Mouse (Mus musculus) small intestine, adult 2 months (tissue): ENCODE results near the gene Rom1. TPM values are rescaled to one million over a fixed set of nuclear protein-coding genes. Genes with fewer than 3 reads are reported as not detected.
A peak's percentile ranks its signal among the peaks of the same experiment; 100 is the strongest.

ENCODE experiments used
- H3K27ac ChIP-seq: fragments of 200-500 bp; 2 replicates; pipeline ENCODE4 v1.5.1; 2012; ENCODE audit warnings: low read depth, low read length, control low read depth, inconsistent platforms; ENCODE audit not compliant: insufficient read depth
- H3K27me3 ChIP-seq: fragments of 200-500 bp; 2 replicates; pipeline ENCODE4 v1.6.1; 2012; ENCODE audit warnings: mild to moderate bottlenecking, moderate library complexity, low read length, inconsistent platforms; ENCODE audit not compliant: control insufficient read depth, insufficient read depth
- H3K36me3 ChIP-seq: fragments of 200-500 bp; 2 replicates; pipeline ENCODE4 v1.6.1; 2012; ENCODE audit warnings: mild to moderate bottlenecking, low read length, control low read depth, inconsistent platforms; ENCODE audit not compliant: control insufficient read depth, insufficient read depth
- H3K4me1 ChIP-seq: fragments of 200-500 bp; 2 replicates; pipeline ENCODE4 v1.6.1; 2012; ENCODE audit warnings: low read length, inconsistent platforms, mixed read lengths; ENCODE audit not compliant: control insufficient read depth, insufficient read depth, insufficient read length
- H3K4me3 ChIP-seq: fragments of 200-500 bp; 2 replicates; pipeline ENCODE4 v1.5.1; 2012; ENCODE audit warnings: low read depth, mild to moderate bottlenecking, control low read depth, inconsistent platforms, low read length, moderate library complexity
- CTCF ChIP-seq: fragments of 200-500 bp; IDR thresholded peaks from 2 replicates; pipeline ENCODE4 v1.5.1; 2012; ENCODE audit warnings: low read depth, mild to moderate bottlenecking, control low read depth, inconsistent platforms, low read length, moderate library complexity, mixed read lengths; ENCODE audit not compliant: insufficient replicate concordance, insufficient read length; ENCODE audit errors: extremely low read depth
- POLR2A ChIP-seq: fragments of 200-500 bp; IDR thresholded peaks from 2 replicates; pipeline ENCODE4 v1.6.1; 2012; ENCODE audit warnings: low read depth, mild to moderate bottlenecking, control low read depth, inconsistent platforms, low read length, moderate library complexity
- whole genome bisulfite sequencing: fragments of 180-500 bp; shearing (Covaris S2); methylation state at CpG from one replicate; pipeline ENCODE4 v1.1.7; 2018; 5-methylcytosine and 5-hydroxymethylcytosine counted together
- polyA plus RNA-seq: library from polyadenylated mRNA; depleted of rRNA; stranded (reverse); fragments of >200 nt; gene quantifications from 2 replicates; pipeline ENCODE4 v1.2.3, GENCODE M21; 2012; rRNA removed

The Rom1 gene
- polyA plus RNA-seq, 1 experiment = 15.1 TPM

- Histone ChIP-seq H3K4me1 (no peaks in the 10 kb centered on the region; the same call in 1 of the 2 replicates), H3K4me3 (peak within 1 kb of the TSS; percentile 86), H3K27ac (peak within 1 kb of the TSS; percentile 75), H3K27me3 (no peaks in the 10 kb centered on the region), H3K36me3 (peaks cover 5% of the 10 kb centered on the region; the same call in 1 of the 2 replicates)
- under 1% methylated on average over 58 of the region's 58 CpGs for WGBS
- TF ChIP-seq CTCF (no peak), POLR2A (peak; percentile 92)
These were observed 40.4 kb downstream of the Rom1 start, which contains the start of the genes 1810009A15Rik and Gm49416 for GRCm38 (mm10) chr19:8888511-8889385. Gene 1810009A15Rik, plus strand, starts transcription at chr19:8888853. Gene Gm49416, plus strand, starts transcription at chr19:8888926.

DNA sequence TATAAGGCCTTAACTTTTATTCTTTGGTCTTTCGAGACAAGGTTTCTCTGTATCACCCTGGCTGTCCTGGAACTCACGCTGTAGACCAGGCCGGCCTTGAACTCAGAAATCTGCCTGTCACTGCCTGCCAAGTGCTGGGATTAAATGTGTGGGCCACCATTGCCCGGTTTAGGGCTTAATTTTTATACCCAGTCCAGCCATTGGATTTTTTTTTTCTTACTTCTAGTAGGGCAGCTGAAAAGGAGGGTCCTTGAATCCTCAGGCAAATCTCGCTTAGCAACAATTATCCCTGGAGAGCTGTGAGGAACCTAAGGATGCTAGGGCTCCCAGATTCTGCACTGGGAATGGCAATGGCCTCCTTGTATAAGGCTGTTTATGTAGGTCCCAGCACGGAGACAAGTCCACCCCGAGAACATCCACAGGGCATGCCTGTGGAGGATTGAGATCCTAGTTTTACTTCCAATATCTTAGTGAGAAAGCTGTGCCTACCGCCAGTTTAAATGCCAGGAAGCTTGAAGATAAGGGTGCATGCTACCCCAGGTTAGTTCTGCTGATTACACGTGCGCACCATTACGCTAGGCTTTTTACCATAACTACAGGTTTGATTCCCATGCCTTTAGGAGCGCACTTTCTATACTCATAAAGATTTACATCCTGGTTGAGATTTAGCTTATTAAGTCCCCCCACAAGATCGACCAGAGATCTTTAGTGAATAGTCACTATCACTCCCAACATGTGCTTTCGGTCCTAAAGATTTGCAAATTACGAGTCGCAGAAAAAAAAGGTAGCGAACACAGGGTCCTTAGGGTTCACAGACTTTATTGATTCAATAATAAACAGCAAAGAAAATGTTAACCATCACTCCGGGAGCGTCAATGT is 41.3 kb downstream of the Rom1 start:
- Histone ChIP-seq H3K4me3 (peak overlapping the region; percentile 86), H3K27ac (peak overlapping the region; percentile 35), H3K4me1 (no peaks in the 10 kb centered on the region; the same call in 1 of the 2 replicates), H3K27me3 (no peaks in the 10 kb centered on the region), H3K36me3 (peaks cover 5% of the 10 kb centered on the region; the same call in 1 of the 2 replicates)
- TF ChIP-seq POLR2A (no peak), CTCF (no peak)
- 12% methylated on average over 19 of the region's 19 CpGs for WGBS

GRCm38 (mm10) chr19:8886916-8887584 is 42.1 kb downstream of the Rom1 start:
- Histone ChIP-seq H3K27ac (no peak overlapping the region), H3K27me3 (no peaks in the 10 kb centered on the region), H3K36me3 (peaks cover 5% of the 10 kb centered on the region; the same call in 1 of the 2 replicates), H3K4me1 (no peaks in the 10 kb centered on the region; the same call in 1 of the 2 replicates), H3K4me3 (no peak overlapping the region)
- TF ChIP-seq POLR2A (no peak), CTCF (no peak)
- WGBS = 59% methylated on average over 1 of the region's 1 CpGs

GRCm38 (mm10) chr19:8883616-8884015 is 45.5 kb downstream of the Rom1 start, which contains the start of the genes Lbhd1 and Gm49403:
Gene Lbhd1, plus strand, starts transcription at chr19:8883732.
Gene Gm49403, plus strand, starts transcription at chr19:8883930.
- 70% methylated on average over 3 of the region's 3 CpGs for WGBS
- no peaks in the 10 kb centered on the region for H3K36me3 ChIP-seq
- no peaks in the 10 kb centered on the region for H3K27me3 ChIP-seq
- no peak within 1 kb of the TSS for H3K4me3 ChIP-seq
- H3K27ac ChIP-seq = no peak within 1 kb of the TSS
- TF ChIP-seq CTCF (no peak), POLR2A (no peak)
- no peaks in the 10 kb centered on the region; the same call in 1 of the 2 replicates for H3K4me1 ChIP-seq

DNA sequence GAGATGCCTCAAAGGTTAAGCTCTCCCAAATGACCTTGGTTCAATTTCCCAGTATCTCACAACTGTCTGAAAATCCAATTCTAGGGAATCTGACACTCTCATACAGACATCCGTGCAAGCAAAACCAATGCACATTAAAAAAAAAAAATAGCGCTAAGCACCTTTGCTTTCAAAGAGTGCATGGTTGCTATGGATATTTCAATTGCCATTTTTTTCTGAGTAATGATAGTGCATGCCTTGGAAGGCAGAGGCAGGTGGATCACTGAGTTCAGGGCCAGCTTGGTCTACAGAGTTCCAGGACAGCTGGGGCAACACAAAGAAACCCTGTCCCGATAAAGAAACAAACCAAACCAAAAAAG is 48.1 kb downstream of the Rom1 start:
- no peak for TF ChIP-seq CTCF
- no peak for TF ChIP-seq POLR2A
- 4% methylated on average over 3 of the region's 3 CpGs for WGBS
- H3K36me3 ChIP-seq = peaks cover 5% of the 10 kb centered on the region
- no peaks in the 10 kb centered on the region for H3K4me1 ChIP-seq
- H3K4me3 ChIP-seq = peak overlapping the region; percentile 84
- H3K27me3 ChIP-seq = no peaks in the 10 kb centered on the region
- no peak overlapping the region for H3K27ac ChIP-seq

DNA sequence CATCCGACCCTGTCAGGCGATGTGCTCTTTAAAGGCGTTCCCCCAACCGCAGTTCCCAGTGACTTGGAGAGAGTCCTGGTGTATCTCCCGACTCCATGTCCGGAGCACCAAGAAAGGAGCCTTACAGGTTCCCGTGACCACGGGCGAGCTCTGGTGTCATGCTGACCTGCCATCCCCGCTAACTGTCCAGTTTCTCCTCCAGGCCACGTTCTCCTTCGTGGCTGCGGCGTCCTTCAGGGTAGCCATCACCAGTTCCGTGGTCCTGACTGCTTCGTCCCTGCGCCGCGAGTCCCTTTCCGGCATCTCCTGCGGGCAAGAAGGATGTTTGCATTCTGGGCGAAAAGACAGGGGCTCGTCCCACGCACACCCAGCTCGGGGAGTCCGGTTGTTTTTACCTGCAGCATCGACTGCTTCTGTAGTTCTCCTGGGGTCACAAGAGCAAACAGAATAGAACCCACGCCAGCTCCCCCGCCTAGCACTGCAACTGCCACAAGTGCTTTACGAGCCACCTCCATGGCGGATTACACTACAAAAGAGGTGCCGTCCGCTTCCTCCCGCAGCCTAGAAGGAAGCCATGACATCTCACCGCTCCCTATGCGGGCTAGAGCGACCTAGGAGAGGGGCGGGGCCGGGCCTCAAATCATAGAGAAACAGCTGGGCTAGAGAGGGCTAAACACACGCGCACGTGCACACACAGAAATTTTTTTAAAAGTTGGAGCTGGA is 48.7 kb downstream of the Rom1 start, which contains the start of gene Uqcc3:
Gene Uqcc3, minus strand, starts transcription at position 613 of the 723 bp plus-strand sequence.
- no peaks in the 10 kb centered on the region for H3K27me3 ChIP-seq
- WGBS = under 1% methylated on average over 42 of the region's 42 CpGs
- peaks cover 9% of the 10 kb centered on the region for H3K36me3 ChIP-seq
- peak within 1 kb of the TSS; percentile 84 for H3K4me3 ChIP-seq
- H3K27ac ChIP-seq = peak within 1 kb of the TSS; percentile 45
- no peaks in the 10 kb centered on the region for H3K4me1 ChIP-seq
- TF ChIP-seq POLR2A (peak; percentile 82; the same call in 1 of the 2 replicates), CTCF (no peak)

Other genes starting within 250 kb of the Rom1 start
- gene Slc3a2, start 206.0 kb downstream of the Rom1 start, polyA plus RNA-seq = 132 and 391 TPM in 2 replicates
- gene Wdr74, start 193.5 kb downstream of the Rom1 start, polyA plus RNA-seq = 12.1 and 17.5 TPM in 2 replicates
- not detected in 2 replicates for gene 1700092M07Rik, start 188.6 kb downstream of the Rom1 start, polyA plus RNA-seq
- gene Stx5a, start 187.9 kb downstream of the Rom1 start, polyA plus RNA-seq = 31.7 and 65.9 TPM in 2 replicates
- gene Nxf1, start 172.3 kb downstream of the Rom1 start, polyA plus RNA-seq = 13.3 and 25.4 TPM in 2 replicates
- 117 and 142 TPM in 2 replicates for gene Tmem223, start 158.4 kb downstream of the Rom1 start, polyA plus RNA-seq
- gene Tmem179b, start 154.9 kb downstream of the Rom1 start, polyA plus RNA-seq = 59.9 and 96.2 TPM in 2 replicates
- gene Taf6l, start 142.9 kb downstream of the Rom1 start, polyA plus RNA-seq = 4.5 and 8.1 TPM in 2 replicates
- gene Polr2g, start 130.8 kb downstream of the Rom1 start, polyA plus RNA-seq = 7.7 and 13.5 TPM in 2 replicates
- gene Zbtb3, start 126.8 kb downstream of the Rom1 start, polyA plus RNA-seq = 0.60 and 0.86 TPM in 2 replicates
- gene Ttc9c, start 110.0 kb downstream of the Rom1 start, polyA plus RNA-seq = 5.7 and 8.9 TPM in 2 replicates
- 9.2 and 20.9 TPM in 2 replicates for gene Hnrnpul2, start 109.3 kb downstream of the Rom1 start, polyA plus RNA-seq
- gene AC129217.1, start 99.6 kb downstream of the Rom1 start, polyA plus RNA-seq = 4.6 TPM in 1 of 2 replicates, not detected in the other
- 54.3 and 82.6 TPM in 2 replicates for gene Bscl2, start 91.9 kb downstream of the Rom1 start, polyA plus RNA-seq
- gene Gng3, start 90.2 kb downstream of the Rom1 start, polyA plus RNA-seq = 0.33 and 0.63 TPM in 2 replicates
- gene Lrrn4cl, start 78.6 kb downstream of the Rom1 start, polyA plus RNA-seq = 0.11 and 0.17 TPM in 2 replicates
- gene Ubxn1, start 57.9 kb downstream of the Rom1 start, polyA plus RNA-seq = 34.7 and 95.9 TPM in 2 replicates
- gene Uqcc3, start 48.4 kb downstream of the Rom1 start, polyA plus RNA-seq = 14.0 and 19.2 TPM in 2 replicates
- gene Lbhd1, start 45.6 kb downstream of the Rom1 start, polyA plus RNA-seq = 0.22 and 0.55 TPM in 2 replicates
- gene Gm49403, start 45.4 kb downstream of the Rom1 start, polyA plus RNA-seq = not detected in 2 replicates
- 9.5 and 11.4 TPM in 2 replicates for gene 1810009A15Rik, start 40.5 kb downstream of the Rom1 start, polyA plus RNA-seq
- not detected in 2 replicates for gene Gm49416, start 40.4 kb downstream of the Rom1 start, polyA plus RNA-seq
- gene Ints5, start 36.4 kb downstream of the Rom1 start, polyA plus RNA-seq = 13.2 and 19.5 TPM in 2 replicates
- gene Ganab, start 31.3 kb downstream of the Rom1 start, polyA plus RNA-seq = 45.7 and 74.1 TPM in 2 replicates
- gene B3gat3, start 9.0 kb downstream of the Rom1 start, polyA plus RNA-seq = 40.1 and 69.5 TPM in 2 replicates
- gene Eml3, start 196 bp upstream of the Rom1 start, polyA plus RNA-seq = 18.4 and 32.2 TPM in 2 replicates
- 15.0 and 21.7 TPM in 2 replicates for gene Mta2, start 12.5 kb upstream of the Rom1 start, polyA plus RNA-seq
- 5.6 and 13.2 TPM in 2 replicates for gene Tut1, start 24.5 kb upstream of the Rom1 start, polyA plus RNA-seq
- 90.2 and 129 TPM in 2 replicates for gene Eef1g, start 37.7 kb upstream of the Rom1 start, polyA plus RNA-seq
- gene Ahnak, start 59.9 kb upstream of the Rom1 start, polyA plus RNA-seq = 5.1 and 14.7 TPM in 2 replicates
- gene Scgb1a1, start 158.6 kb upstream of the Rom1 start, polyA plus RNA-seq = 0.30 and 3.7 TPM in 2 replicates
- gene Asrgl1, start 206.3 kb upstream of the Rom1 start, polyA plus RNA-seq = 0.37 and 0.41 TPM in 2 replicates